Mouse (Mus musculus): Measurements from ENCODE around the gene Emc7.
"Not testable (repeated sequence)": the region's sequence is repeated elsewhere in the genome, so short reads cannot be mapped to it uniquely, and the experiment has no call there.

DNA sequence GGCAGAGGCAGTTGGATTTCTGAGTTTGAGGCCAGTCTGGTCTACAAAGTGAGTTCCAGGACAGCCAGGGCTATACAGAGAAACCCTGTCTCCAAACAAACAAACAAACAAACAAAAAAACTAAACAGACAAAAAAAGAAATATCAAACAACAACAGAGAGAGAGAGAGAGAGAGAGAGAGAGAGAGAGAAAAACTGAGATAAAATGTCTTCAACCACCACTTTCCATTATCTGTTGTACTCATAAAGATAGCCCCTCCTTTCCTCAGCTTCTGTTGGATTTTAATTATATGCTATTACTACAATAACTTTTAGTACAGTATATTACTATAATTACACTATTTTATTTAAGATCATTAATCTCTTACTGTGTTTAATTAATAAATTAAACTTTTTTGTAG, 2.3 kb upstream of the Emc7 start:
- not testable (repeated sequence) for TF ChIP-seq CTCF (IDR thresholded peaks at IDR 0.05; ENCODE audit: insufficient read depth, low read length); POLR2A (IDR thresholded peaks at IDR 0.05; ENCODE audit: borderline replicate concordance, extremely low read depth, low read depth, low read length)

Data from lung, adult 2 months (tissue).